Mouse (Mus musculus): ENCODE results near the gene Fam222b. TPM values are rescaled to one million over a fixed set of nuclear protein-coding genes. Genes with fewer than 3 reads are reported as not detected.

The Fam222b gene
- polyA plus RNA-seq, 1 experiment: 12.5 TPM

DNA sequence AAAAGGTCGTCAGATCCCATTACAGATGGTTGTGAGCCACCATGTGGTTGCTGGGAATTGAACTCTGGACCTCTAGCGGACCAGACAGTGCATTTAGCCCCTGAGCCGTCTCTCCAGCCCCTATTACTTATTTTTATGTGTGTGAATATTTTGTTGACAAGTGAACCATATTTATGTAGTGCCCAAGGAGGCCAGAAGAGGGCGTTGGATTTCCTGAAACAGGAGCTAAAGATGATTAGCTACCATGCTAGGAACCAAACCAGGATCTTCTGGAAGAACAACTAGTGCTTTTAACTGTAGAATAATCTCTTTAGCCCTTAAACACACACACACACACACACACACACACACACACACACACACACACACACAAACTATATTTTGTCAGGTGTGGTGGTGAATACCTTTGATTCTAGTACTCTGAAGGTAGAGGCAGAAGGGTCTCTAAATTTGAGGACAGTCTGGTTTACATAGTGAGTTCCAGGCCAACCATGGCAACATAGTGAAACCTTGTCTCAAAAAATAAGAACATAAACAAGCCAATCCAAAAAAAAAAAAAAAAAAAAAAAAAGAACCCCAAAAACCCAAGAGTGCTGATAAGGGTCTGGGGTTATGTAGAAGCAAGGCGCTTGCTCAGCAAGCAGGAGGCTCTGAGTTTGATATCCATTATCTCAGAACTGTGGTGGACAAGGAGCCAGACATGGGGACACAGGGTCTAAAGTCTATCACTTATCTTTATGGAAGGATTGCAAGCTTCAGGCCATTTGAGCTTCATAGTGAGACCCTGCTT lies 8.7 kb downstream of the Fam222b start:
- Histone ChIP-seq H3K27me3 (ENCODE audit: control insufficient read depth, insufficient read depth, low read length) (no peaks in the 10 kb centered on the region), H3K27ac (ENCODE audit: insufficient read depth, low read length) (no peak overlapping the region), H3K4me3 (ENCODE audit: extremely low read depth, insufficient read depth, insufficient read length) (no peak overlapping the region), H3K4me1 (ENCODE audit: control insufficient read depth, insufficient read depth, insufficient read length) (no peaks in the 10 kb centered on the region), H3K36me3 (ENCODE audit: control insufficient read depth, insufficient read depth, low read length) (no peaks in the 10 kb centered on the region; the same call in 1 of the 2 replicates)
- no peak for TF ChIP-seq POLR2A (IDR thresholded peaks at IDR 0.05; ENCODE audit: low read depth, low read length)
- TF ChIP-seq CTCF (IDR thresholded peaks at IDR 0.05; ENCODE audit: extremely low read depth, insufficient read depth, insufficient read length, insufficient replicate concordance): no peak
- WGBS: 71% methylated on average over 5 of the region's 5 CpGs
- DNase-seq (ENCODE audit: low read depth in 1 of 2, low spot score in 2 of 2): no peak

GRCm38 (mm10) chr11:78104501-78104900 lies 10.0 kb downstream of the Fam222b start:
- no peaks in the 10 kb centered on the region for H3K4me1 ChIP-seq (ENCODE audit: control insufficient read depth, insufficient read depth, insufficient read length)
- TF ChIP-seq POLR2A (IDR thresholded peaks at IDR 0.05; ENCODE audit: low read depth, low read length): no peak
- TF ChIP-seq CTCF (IDR thresholded peaks at IDR 0.05; ENCODE audit: extremely low read depth, insufficient read depth, insufficient read length, insufficient replicate concordance): no peak
- no peaks in the 10 kb centered on the region for H3K27me3 ChIP-seq (ENCODE audit: control insufficient read depth, insufficient read depth, low read length)
- H3K36me3 ChIP-seq (ENCODE audit: control insufficient read depth, insufficient read depth, low read length): no peaks in the 10 kb centered on the region; the same call in 1 of the 2 replicates
- no peak overlapping the region for H3K4me3 ChIP-seq (ENCODE audit: extremely low read depth, insufficient read depth, insufficient read length)
- no peak for DNase-seq (ENCODE audit: low read depth in 1 of 2, low spot score in 2 of 2)
- H3K27ac ChIP-seq (ENCODE audit: insufficient read depth, low read length): no peak overlapping the region
- 92% methylated on average over 5 of the region's 5 CpGs for WGBS

DNA sequence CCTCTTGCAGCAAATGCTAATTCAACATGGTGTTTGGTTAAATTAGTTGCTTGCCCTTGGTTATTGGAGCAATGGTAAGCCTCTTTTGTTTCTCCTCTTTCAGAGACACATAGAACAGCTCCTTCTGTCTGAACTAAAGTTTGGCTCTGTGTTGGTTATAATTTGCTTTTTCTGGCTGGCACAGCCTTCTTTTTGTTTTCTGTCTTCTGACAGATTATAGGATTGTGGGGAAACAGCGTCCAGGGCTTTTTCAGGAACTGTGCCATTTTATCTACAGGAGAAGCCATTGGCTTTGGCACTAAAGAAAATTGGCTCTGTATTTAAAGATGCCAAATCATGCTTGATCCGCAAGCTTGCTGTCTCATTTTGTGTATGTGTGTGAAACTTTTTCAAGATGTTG lies 19.2 kb downstream of the Fam222b start:
- H3K36me3 ChIP-seq (ENCODE audit: control insufficient read depth, insufficient read depth, low read length): no peaks in the 10 kb centered on the region
- no peak for DNase-seq (ENCODE audit: low read depth in 1 of 2, low spot score in 2 of 2)
- H3K27me3 ChIP-seq (ENCODE audit: control insufficient read depth, insufficient read depth, low read length): no peaks in the 10 kb centered on the region
- TF ChIP-seq CTCF (IDR thresholded peaks at IDR 0.05; ENCODE audit: extremely low read depth, insufficient read depth, insufficient read length, insufficient replicate concordance) (no peak), POLR2A (IDR thresholded peaks at IDR 0.05; ENCODE audit: low read depth, low read length) (no peak)
- H3K4me1 ChIP-seq (ENCODE audit: control insufficient read depth, insufficient read depth, insufficient read length): peaks cover 6% of the 10 kb centered on the region
- no peak overlapping the region for H3K27ac ChIP-seq (ENCODE audit: insufficient read depth, low read length)
- 90% methylated on average over 2 of the region's 2 CpGs for WGBS
- H3K4me3 ChIP-seq (ENCODE audit: extremely low read depth, insufficient read depth, insufficient read length): no peak overlapping the region

DNA sequence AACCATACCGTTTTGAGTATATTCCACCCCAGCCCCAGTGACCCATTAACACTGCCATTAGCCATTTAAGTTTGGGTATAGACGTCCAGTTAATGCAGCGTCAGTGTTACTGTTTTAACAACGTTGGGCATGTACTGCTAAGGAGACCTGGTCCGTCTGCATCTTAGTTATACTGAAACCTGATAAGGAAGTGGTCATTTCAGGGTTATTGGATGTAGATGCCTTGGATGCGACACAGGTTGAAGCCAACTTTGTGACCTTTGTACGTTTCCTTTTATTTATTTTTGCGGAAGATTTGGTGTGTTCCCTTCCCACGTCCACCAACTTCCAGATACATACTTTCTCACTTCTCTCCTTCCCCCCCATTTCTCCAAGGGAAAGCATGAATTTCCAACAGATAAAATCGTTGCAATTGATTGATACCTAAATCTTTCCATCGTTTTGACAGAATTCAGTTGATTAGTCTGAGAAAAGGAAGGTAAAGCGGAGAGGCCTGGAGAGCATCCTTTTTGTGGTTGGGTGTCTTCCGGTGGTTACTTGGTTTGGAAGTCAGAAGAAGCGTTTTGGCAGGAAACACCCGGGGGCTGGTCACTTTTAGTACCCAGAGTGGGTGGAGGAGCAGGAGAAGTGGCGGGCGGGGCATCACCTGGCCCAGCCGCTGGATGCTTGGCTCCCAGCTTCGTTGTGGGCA lies 20.4 kb downstream of the Fam222b start:
- Histone ChIP-seq H3K4me1 (ENCODE audit: control insufficient read depth, insufficient read depth, insufficient read length) (peaks cover 6% of the 10 kb centered on the region), H3K27me3 (ENCODE audit: control insufficient read depth, insufficient read depth, low read length) (no peaks in the 10 kb centered on the region), H3K27ac (ENCODE audit: insufficient read depth, low read length) (no peak overlapping the region; the same call in 1 of the 2 replicates), H3K36me3 (ENCODE audit: control insufficient read depth, insufficient read depth, low read length) (no peaks in the 10 kb centered on the region), H3K4me3 (ENCODE audit: extremely low read depth, insufficient read depth, insufficient read length) (peak overlapping the region; percentile 65; the same call in 1 of the 2 replicates)
- WGBS: 24% methylated on average over 19 of the region's 19 CpGs
- no peak for DNase-seq (ENCODE audit: low read depth in 1 of 2, low spot score in 2 of 2)
- TF ChIP-seq CTCF (IDR thresholded peaks at IDR 0.05; ENCODE audit: extremely low read depth, insufficient read depth, insufficient read length, insufficient replicate concordance): no peak
- no peak for TF ChIP-seq POLR2A (IDR thresholded peaks at IDR 0.05; ENCODE audit: low read depth, low read length)

DNA sequence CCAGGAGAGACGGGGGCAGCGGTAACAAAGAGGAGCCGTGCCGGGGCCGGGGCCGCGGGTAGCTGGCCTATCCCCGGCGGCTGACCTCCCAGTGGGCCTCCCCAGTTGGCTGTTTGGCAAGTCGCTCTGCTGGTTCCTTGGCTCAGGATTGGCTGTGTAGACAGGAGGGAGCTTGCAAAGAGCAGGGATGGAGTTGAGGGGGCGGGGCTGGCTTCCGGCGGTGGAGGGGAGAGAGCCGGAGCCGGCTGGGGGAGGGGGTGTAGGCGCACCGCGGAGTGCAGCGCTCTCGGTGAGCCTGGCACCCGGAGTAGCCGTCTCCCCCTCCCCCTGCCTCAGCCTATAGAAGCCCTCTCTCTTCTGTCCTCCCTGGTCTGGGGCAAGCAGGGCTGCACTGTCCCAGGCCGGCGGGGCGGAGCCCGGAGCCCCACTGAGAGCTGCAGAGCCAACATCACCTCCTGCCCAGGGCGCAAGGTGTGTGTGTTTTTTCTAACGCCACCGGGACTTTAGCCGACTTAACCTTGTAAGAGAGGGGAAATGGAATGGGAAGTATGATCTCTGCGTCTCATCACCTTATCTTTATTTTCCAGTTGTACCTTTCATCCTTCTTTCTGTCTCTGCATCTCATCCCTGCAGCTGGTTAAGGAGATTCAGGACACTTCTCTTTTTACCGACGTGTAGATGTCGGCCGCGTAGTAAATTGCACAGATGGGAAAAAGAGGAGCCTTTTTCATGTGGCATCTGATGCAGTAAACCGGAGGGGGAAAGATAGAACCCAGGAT lies 21.1 kb downstream of the Fam222b start:
- DNase-seq (ENCODE audit: low read depth in 1 of 2, low spot score in 2 of 2): peak in 1 of 2 experiments; percentile 59
- H3K4me1 ChIP-seq (ENCODE audit: control insufficient read depth, insufficient read depth, insufficient read length): peaks cover 6% of the 10 kb centered on the region
- H3K27ac ChIP-seq (ENCODE audit: insufficient read depth, low read length): no peak overlapping the region; the same call in 1 of the 2 replicates

GRCm38 (mm10) chr11:78116146-78116410 lies 21.6 kb downstream of the Fam222b start:
- H3K27me3 ChIP-seq (ENCODE audit: control insufficient read depth, insufficient read depth, low read length): no peaks in the 10 kb centered on the region
- TF ChIP-seq POLR2A (IDR thresholded peaks at IDR 0.05; ENCODE audit: low read depth, low read length): no peak
- no peak for TF ChIP-seq CTCF (IDR thresholded peaks at IDR 0.05; ENCODE audit: extremely low read depth, insufficient read depth, insufficient read length, insufficient replicate concordance)
- H3K27ac ChIP-seq (ENCODE audit: insufficient read depth, low read length): no peak overlapping the region
- DNase-seq (ENCODE audit: low read depth in 1 of 2, low spot score in 2 of 2): no peak
- H3K4me1 ChIP-seq (ENCODE audit: control insufficient read depth, insufficient read depth, insufficient read length): peaks cover 6% of the 10 kb centered on the region
- H3K4me3 ChIP-seq (ENCODE audit: extremely low read depth, insufficient read depth, insufficient read length): no peak overlapping the region; the same call in 1 of the 2 replicates
- H3K36me3 ChIP-seq (ENCODE audit: control insufficient read depth, insufficient read depth, low read length): no peaks in the 10 kb centered on the region
- 27% methylated on average over 5 of the region's 5 CpGs for WGBS

More for the DNA sequence above, 21.1 kb downstream of the Fam222b start:
- Histone ChIP-seq H3K36me3 (ENCODE audit: control insufficient read depth, insufficient read depth, low read length) (no peaks in the 10 kb centered on the region), H3K4me3 (ENCODE audit: extremely low read depth, insufficient read depth, insufficient read length) (peak overlapping the region; percentile 65), H3K27me3 (ENCODE audit: control insufficient read depth, insufficient read depth, low read length) (no peaks in the 10 kb centered on the region)
- no peak for TF ChIP-seq CTCF (IDR thresholded peaks at IDR 0.05; ENCODE audit: extremely low read depth, insufficient read depth, insufficient read length, insufficient replicate concordance)
- no peak for TF ChIP-seq POLR2A (IDR thresholded peaks at IDR 0.05; ENCODE audit: low read depth, low read length)
- 1% methylated on average over 37 of the region's 37 CpGs for WGBS

Data from spleen, adult 2 months (tissue).